Mouse (Mus musculus) small intestine, adult 2 months (tissue): Measurements from ENCODE around the gene Sla2.
"Not testable (repeated sequence)": the region's sequence is repeated elsewhere in the genome, so short reads cannot be mapped to it uniquely, and the experiment has no call there.

ENCODE experiments used
- CTCF ChIP-seq: fragments of 200-500 bp; IDR thresholded peaks from 2 replicates; pipeline ENCODE4 v1.5.1; 2012; ENCODE audit warnings: low read depth, mild to moderate bottlenecking, control low read depth, inconsistent platforms, low read length, moderate library complexity, mixed read lengths; ENCODE audit not compliant: insufficient replicate concordance, insufficient read length; ENCODE audit errors: extremely low read depth
- POLR2A ChIP-seq: fragments of 200-500 bp; IDR thresholded peaks from 2 replicates; pipeline ENCODE4 v1.6.1; 2012; ENCODE audit warnings: low read depth, mild to moderate bottlenecking, control low read depth, inconsistent platforms, low read length, moderate library complexity

DNA sequence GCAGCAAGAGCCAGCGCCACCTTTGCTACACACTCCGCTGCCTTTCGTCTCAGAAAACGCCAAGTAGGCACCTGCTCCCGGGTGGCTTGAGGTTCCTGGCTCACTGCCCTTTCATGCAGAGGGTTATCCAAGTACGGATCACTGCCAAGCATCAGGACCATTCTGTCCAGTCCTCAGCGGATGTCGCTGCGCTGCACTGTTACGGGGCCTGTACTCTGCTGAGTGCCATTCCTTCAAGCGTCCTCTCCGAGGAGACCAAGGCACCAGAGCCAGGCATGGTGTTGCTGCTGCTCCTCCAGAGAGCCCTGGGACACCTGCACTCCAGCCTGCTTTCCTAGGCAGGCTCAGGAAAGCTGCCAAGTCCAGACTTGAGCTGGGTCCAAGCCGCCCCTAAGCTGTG lies 33.4 kb downstream of the Sla2 start:
- not testable (repeated sequence) for TF ChIP-seq CTCF, POLR2A
